Mouse (Mus musculus) stomach, embryonic 16.5 days (tissue): ENCODE measurements around the gene Limd2. TPM values are rescaled to one million over a fixed set of nuclear protein-coding genes. Genes with fewer than 3 reads are reported as not detected.
"Not testable (repeated sequence)": the region's sequence is repeated elsewhere in the genome, so short reads cannot be mapped to it uniquely, and the experiment has no call there.

ENCODE experiments used
- ATAC-seq: fragments of 200-750 bp; cut with Nextera tagmentation; 2 replicates; pipeline ENCODE4 v1.8.0; 2017; ENCODE audit warnings: moderate number of reproducible peaks, moderate TSS enrichment; ENCODE audit not compliant: insufficient read depth, low FRiP score
- H3K27ac ChIP-seq: fragments of 300-500 bp; sonication (generic); 2 replicates; pipeline ENCODE4 v1.5.1; 2014; ENCODE audit warnings: low read length
- H3K27me3 ChIP-seq: fragments of 300-500 bp; sonication (generic); 2 replicates; pipeline ENCODE4 v1.6.1; 2014; ENCODE audit warnings: low read length, control low read depth, mixed read lengths; ENCODE audit not compliant: control insufficient read depth, insufficient read depth
- H3K36me3 ChIP-seq: fragments of 300-500 bp; sonication (generic); 2 replicates; pipeline ENCODE4 v1.6.1; 2014; ENCODE audit warnings: low read length; ENCODE audit not compliant: control insufficient read depth, insufficient read depth
- H3K4me1 ChIP-seq: fragments of 300-500 bp; sonication (generic); 2 replicates; pipeline ENCODE4 v1.6.1; 2014; ENCODE audit warnings: low read length, control low read depth, mixed read lengths; ENCODE audit not compliant: control insufficient read depth, insufficient read depth
- H3K4me2 ChIP-seq: fragments of 300-500 bp; sonication (generic); 2 replicates; pipeline ENCODE4 v1.6.1; 2014; ENCODE audit warnings: low read depth, low read length, mixed read lengths
- H3K4me3 ChIP-seq: fragments of 300-500 bp; sonication (generic); replicated peaks from 2 replicates; pipeline ENCODE4 v1.5.1; 2014; ENCODE audit warnings: mild to moderate bottlenecking, low read length
- H3K9ac ChIP-seq: fragments of 300-500 bp; sonication (generic); 2 replicates; pipeline ENCODE4 v1.6.1; 2014; ENCODE audit warnings: low read length
- H3K9me3 ChIP-seq: fragments of 300-500 bp; sonication (generic); replicated peaks from 2 replicates; pipeline ENCODE4 v1.6.1; 2016; ENCODE audit warnings: low read length, control low read depth; ENCODE audit not compliant: control insufficient read depth
- WGBS: fragments of 180-500 bp; shearing (Covaris S2); extraction: QIAGEN DNeasy Blood & Tissue Kit; methylation state at CpG from one replicate; pipeline ENCODE4 v1.1.7; 2014; 5-methylcytosine and 5-hydroxymethylcytosine counted together
- polyA plus RNA-seq: library from polyadenylated mRNA; unstranded; fragments of >200 nt; fragmentation: Nextera tagmentation; extraction: Ambion mirVana; gene quantifications from 2 replicates; pipeline ENCODE4 v1.2.1, GENCODE M21; 2015

Gene Limd2
- polyA plus RNA-seq: 95.6 and 111 TPM in 2 replicates

DNA sequence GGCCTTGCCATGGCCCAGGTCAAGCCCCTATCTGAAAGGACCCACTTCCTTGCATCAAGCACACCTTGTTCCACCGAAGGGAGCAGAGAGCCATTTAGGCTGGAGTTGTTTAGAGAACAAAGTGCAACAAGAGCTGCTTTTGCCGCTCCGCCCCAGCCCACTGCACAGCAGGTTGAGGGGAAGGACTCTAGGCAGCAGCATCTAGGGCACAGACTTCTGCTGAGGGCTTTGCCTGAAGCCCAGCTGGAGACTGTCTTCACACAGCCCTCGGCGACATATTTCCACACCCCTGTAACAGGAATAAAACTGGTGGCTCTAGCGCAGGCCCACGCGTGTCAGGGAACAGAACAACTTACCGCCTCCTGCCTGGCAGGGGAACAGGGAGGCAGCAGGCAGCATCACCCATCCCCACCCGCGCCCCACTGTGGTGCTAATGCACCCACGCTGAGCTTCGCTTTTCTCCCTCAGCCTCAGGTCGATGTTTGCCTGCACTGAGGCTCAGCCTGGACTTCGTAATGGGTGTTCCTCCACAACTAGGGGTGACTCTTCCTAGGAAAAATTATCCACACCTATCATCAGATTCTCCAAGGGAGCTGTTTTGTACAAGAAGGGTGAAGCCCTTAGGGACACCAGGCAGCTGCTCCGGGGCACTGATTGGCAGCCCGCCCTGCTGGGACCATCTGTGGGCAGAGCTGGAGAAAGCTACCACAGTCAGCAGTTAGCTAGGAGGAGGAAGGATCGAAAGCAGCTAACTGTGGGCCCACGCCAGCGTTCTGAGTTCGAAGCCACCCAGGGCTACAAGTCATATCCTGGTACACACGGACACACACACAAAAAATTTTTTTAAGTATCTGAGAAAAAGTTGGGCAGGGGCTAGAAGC is at the start of gene Limd2, which contains the start of gene Gm10840:
TSS of gene Limd2 (minus strand) at position 20 of the 881 bp plus-strand sequence.
TSS of gene Gm10840 (plus strand) at position 10 of the 881 bp plus-strand sequence.
- peak within 1 kb of the TSS; percentile 95 for H3K9ac ChIP-seq
- 0 out of 2 replicates have a peak, but pooled peaks cover 4% of the 10 kb centered on the region for H3K36me3 ChIP-seq
- peak within 1 kb of the TSS; percentile 92 for H3K4me2 ChIP-seq
- H3K4me1 ChIP-seq: peaks cover 20% of the 10 kb centered on the region
- H3K4me3 ChIP-seq: peak within 1 kb of the TSS; percentile 76
- no peaks in the 10 kb centered on the region for H3K9me3 ChIP-seq
- H3K27ac ChIP-seq: peak within 1 kb of the TSS; percentile 89
- WGBS: 31% methylated on average over 22 of the region's 22 CpGs
- ATAC-seq: peak; percentile 16; the same call in 1 of the 2 replicates
- H3K27me3 ChIP-seq: no peaks in the 10 kb centered on the region

DNA sequence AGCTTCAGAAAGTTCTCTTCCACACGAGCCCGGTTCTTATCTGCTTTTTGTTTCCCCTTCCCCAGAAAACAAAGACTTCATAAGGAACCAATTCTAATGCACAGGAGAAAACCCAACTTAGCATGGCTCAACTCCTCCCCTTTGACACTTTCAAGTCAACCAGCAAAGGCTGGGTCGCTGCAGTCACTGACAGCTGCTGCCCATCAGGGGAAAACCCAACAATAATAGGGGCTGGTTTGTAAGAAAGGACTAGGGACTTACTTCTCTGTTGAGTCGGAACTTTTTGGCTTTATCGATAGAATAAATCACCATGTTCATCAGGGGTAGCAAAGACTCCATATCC is 41.4 kb upstream of the Limd2 start, which contains the start of gene Strada:
TSS of gene Strada (minus strand) at position 46 of the 343 bp plus-strand sequence.
- no peaks in the 10 kb centered on the region for H3K9me3 ChIP-seq
- H3K27ac ChIP-seq: no peak within 1 kb of the TSS
- no peak within 1 kb of the TSS for H3K9ac ChIP-seq
- H3K4me3 ChIP-seq: no peak within 1 kb of the TSS
- no peaks in the 10 kb centered on the region for H3K27me3 ChIP-seq
- H3K4me1 ChIP-seq: no peaks in the 10 kb centered on the region
- WGBS: 73% methylated on average over 5 of the region's 5 CpGs
- H3K36me3 ChIP-seq: peaks cover 14% of the 10 kb centered on the region; the same call in 1 of the 2 replicates
- no peak within 1 kb of the TSS for H3K4me2 ChIP-seq
- no peak for ATAC-seq

DNA sequence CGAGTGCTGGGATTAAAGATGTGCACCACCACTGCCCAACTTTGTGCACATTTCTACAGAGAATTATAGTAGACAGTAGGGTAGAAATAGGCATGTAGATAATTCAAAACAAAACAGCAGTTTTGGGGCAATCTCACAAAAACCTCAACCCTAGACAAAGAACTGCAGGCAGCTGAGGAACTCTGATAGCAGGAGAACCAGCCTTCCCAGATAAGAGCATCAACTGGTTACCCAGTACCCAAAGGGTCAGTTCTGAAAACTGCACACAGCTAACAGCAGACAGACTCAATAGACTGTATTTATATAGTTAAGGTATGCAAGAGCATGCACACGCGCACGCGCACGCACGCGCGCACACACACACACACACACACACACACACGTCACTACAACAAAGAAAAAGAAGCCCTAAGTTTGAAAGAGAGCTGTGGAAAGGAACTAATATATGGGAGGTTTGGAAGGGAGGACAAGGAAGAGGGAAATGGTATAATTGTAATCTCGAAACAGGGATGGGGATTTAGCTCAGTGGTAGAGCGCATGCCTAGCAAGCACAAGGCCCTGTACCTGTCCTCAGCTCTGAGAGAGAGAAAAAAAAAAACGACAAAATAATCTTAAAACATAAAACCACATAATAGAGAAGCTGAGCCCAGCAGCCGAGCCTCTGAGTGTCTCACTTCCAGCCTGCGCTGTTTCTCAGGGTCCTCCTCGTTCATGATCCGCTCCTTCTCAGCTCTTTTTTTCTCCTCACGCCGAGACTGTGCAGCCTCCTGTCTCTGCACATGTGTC is 40.9 kb upstream of the Limd2 start:
- Histone ChIP-seq H3K27me3 (no peaks in the 10 kb centered on the region), H3K4me1 (no peaks in the 10 kb centered on the region), H3K4me3 (no peak overlapping the region), H3K4me2 (no peak overlapping the region), H3K9me3 (no peaks in the 10 kb centered on the region), H3K36me3 (peaks cover 14% of the 10 kb centered on the region; the same call in 1 of the 2 replicates), H3K27ac (no peak overlapping the region), H3K9ac (no peak overlapping the region)
- 89% methylated on average over 19 of the region's 19 CpGs for WGBS
- no peak for ATAC-seq

DNA sequence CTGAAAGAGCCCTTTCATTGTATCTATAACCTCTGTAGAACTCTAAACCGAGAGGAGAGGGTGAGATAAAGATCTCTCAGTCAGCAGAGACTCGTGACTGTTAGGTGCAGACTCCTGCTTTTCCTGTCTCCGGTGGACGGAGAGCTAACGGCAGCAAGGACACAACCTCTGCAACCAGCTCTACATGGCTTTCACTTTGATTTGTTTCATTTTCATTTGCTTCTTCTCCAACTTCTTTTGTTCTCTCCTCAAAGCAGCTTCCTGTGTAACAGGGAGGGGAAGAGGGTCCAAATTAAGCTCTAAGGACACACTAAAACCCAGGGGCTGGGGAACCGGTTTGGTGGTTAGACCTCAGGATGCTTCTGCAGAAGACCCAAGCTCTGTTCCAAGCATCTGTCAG is 40.1 kb upstream of the Limd2 start:
- Histone ChIP-seq H3K9me3 (no peaks in the 10 kb centered on the region), H3K4me3 (no peak overlapping the region), H3K27me3 (no peaks in the 10 kb centered on the region), H3K4me2 (no peak overlapping the region), H3K27ac (no peak overlapping the region), H3K9ac (no peak overlapping the region), H3K4me1 (no peaks in the 10 kb centered on the region), H3K36me3 (peaks cover 14% of the 10 kb centered on the region; the same call in 1 of the 2 replicates)
- 74% methylated on average over 6 of the region's 6 CpGs for WGBS
- ATAC-seq: no peak

DNA sequence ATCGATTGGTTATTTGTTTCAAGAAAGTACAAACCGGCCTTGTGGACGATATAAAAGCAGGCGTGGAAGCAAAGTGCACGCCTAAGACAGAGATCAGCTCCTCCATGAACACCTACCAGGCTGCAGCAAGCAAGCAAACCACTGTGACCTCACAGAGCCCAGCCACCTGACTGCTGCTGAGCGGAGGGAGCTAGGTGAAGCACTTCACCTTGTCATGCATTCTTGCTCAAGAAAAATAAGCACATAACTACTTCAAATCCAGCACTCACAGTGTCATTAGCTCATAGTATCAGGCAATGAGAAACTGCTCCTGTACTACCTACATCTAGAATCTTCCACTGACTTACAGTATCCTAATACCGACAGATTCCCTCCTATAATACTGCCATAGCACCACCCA is 39.3 kb upstream of the Limd2 start:
- not testable (repeated sequence) for H3K9me3 ChIP-seq, H3K27me3 ChIP-seq, H3K27ac ChIP-seq, H3K4me1 ChIP-seq, H3K9ac ChIP-seq, ATAC-seq, H3K4me3 ChIP-seq, H3K4me2 ChIP-seq
- peaks cover 10% of the 10 kb centered on the region; the same call in 1 of the 2 replicates for H3K36me3 ChIP-seq
- WGBS: 92% methylated on average over 7 of the region's 7 CpGs

DNA sequence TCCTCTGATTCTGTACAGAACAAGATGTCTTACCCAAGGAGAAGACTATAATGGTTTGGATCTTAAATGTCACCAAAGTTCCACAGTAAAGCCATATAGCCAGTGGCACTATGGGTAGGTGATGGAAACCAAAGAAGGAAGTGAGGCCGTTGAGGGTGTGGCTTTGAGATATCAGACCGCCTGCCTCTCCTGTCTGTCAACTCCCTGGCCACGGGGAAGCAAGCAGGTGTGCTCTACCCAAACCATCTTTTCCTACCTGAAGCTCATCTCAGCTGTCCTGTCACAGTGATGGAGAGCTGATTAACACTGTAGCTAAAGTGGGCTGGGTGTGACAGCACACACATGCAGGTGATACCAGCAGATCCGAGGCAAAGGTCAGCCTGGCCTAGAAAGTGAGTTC is 37.6 kb upstream of the Limd2 start:
- no peak for ATAC-seq
- Histone ChIP-seq H3K27ac (no peak overlapping the region), H3K36me3 (peaks cover 10% of the 10 kb centered on the region; the same call in 1 of the 2 replicates), H3K9ac (no peak overlapping the region), H3K9me3 (no peaks in the 10 kb centered on the region), H3K4me3 (no peak overlapping the region), H3K27me3 (no peaks in the 10 kb centered on the region), H3K4me1 (no peaks in the 10 kb centered on the region), H3K4me2 (no peak overlapping the region)
- 76% methylated on average over 4 of the region's 4 CpGs for WGBS

DNA sequence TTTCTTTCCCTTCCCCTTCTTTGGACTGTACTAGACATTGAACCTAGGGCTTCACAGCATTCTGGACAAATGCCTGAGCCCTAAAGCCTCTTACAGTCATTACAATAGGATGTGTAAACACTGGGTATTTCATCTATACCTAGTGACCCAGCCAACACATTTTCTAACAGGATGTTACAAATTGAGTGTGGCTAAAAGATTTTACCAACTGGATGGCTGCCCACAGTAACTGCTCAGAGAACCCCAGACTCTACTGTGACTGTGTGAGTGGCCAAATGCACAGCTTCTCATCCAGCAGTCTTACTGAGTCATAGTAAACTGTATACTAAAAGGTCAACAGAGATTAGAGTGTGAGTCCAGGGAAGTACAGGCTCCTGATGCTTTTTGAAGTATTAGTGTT is 34.7 kb upstream of the Limd2 start:
- no peak overlapping the region for H3K4me3 ChIP-seq
- H3K9ac ChIP-seq: no peak overlapping the region
- H3K4me1 ChIP-seq: peaks cover 5% of the 10 kb centered on the region; the same call in 1 of the 2 replicates
- peaks cover 10% of the 10 kb centered on the region; the same call in 1 of the 2 replicates for H3K36me3 ChIP-seq
- ATAC-seq: no peak
- 0 out of 2 replicates have a peak overlapping the region, but pooled peaks have one; percentile 17 for H3K27ac ChIP-seq
- H3K9me3 ChIP-seq: no peaks in the 10 kb centered on the region
- no peaks in the 10 kb centered on the region for H3K27me3 ChIP-seq
- no peak overlapping the region for H3K4me2 ChIP-seq

DNA sequence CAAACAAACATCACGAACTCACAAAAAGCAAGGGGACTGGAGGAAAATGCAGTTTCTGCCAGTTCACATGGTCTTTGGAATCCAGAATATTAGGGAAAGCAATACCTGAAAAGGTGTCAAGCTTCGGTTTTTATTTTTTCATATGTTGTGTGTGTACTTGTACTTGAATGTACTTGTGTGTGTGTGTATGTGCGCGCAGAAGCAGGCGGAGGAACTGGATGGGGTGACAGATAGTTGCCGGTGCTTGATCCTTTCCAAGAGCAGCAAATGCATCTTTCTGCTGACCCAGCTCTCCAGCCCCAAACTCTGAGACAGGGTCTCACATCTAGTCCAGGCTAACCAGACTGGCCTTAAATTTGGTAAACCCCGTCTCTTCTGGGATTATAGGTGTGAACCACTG is 34.2 kb upstream of the Limd2 start:
- Histone ChIP-seq H3K27ac (0 out of 2 replicates have a peak overlapping the region, but pooled peaks have one; percentile 17), H3K9me3 (no peaks in the 10 kb centered on the region), H3K9ac (no peak overlapping the region)

More for the DNA sequence above, 34.2 kb upstream of the Limd2 start:
- Histone ChIP-seq H3K27me3 (no peaks in the 10 kb centered on the region), H3K4me2 (no peak overlapping the region), H3K36me3 (peaks cover 10% of the 10 kb centered on the region; the same call in 1 of the 2 replicates), H3K4me3 (no peak overlapping the region), H3K4me1 (peaks cover 5% of the 10 kb centered on the region; the same call in 1 of the 2 replicates)
- ATAC-seq: no peak
- 91% methylated on average over 7 of the region's 7 CpGs for WGBS
